ENCODE assay signal across 9 mouse cellular contexts in genomic region chr1:64717504-64717903, GRCm38 (mm10). TPM values are rescaled to one million over a fixed set of nuclear protein-coding genes. Genes with fewer than 3 reads are reported as not detected.
DNase-seq lines count a peak whose midpoint lies in the region; ATAC-seq and TF ChIP-seq lines count a peak whose summit lies in the region.
"Had no signal": no experiment of that assay in that cellular context is flagged by ENCODE, and none has a peak within 500 bp of the region (broad histone marks: within the 10 kb centered on the region; RNA-seq: fewer than 3 reads in every experiment).

No protein-coding gene starts in this region.

- no peak overlapping the region for H3K4me2 ChIP-seq in kidney, embryonic 16.5 days (replicated peaks; ENCODE audit: low read depth, low read length)
- no peak overlapping the region for H3K4me2 ChIP-seq in lung, postnatal 0 days (replicated peaks; ENCODE audit: low read depth, low read length)
- H3K4me2 ChIP-seq: heart, embryonic 15.5 days had no signal

- no peak overlapping the region for H3K4me3 ChIP-seq in kidney, embryonic 16.5 days (ENCODE audit: low read length)
- H3K4me3 ChIP-seq in lung, postnatal 0 days (ENCODE audit: low read depth, low read length): no peak overlapping the region
- H3K4me3 ChIP-seq: heart, embryonic 15.5 days had no signal

- no peak for TF ChIP-seq EP300 in lung, postnatal 0 days (IDR thresholded peaks at IDR 0.05)

- no peaks in the 10 kb centered on the region for H3K9me3 ChIP-seq in kidney, embryonic 16.5 days (ENCODE audit: low read length)
- no peaks in the 10 kb centered on the region for H3K9me3 ChIP-seq in lung, postnatal 0 days (ENCODE audit: low read length)
- H3K9me3 ChIP-seq: heart, embryonic 15.5 days had no signal

- no peak overlapping the region for H3K9ac ChIP-seq in kidney, embryonic 16.5 days (replicated peaks; ENCODE audit: low read length)
- no peak overlapping the region for H3K9ac ChIP-seq in lung, postnatal 0 days (replicated peaks; ENCODE audit: low read depth)
- H3K9ac ChIP-seq: heart, embryonic 15.5 days had no signal

- no peak overlapping the region for H3K27ac ChIP-seq in kidney, embryonic 16.5 days (ENCODE audit: low read length)
- no peak overlapping the region for H3K27ac ChIP-seq in lung, postnatal 0 days (ENCODE audit: low read length)

- H3K36me3 ChIP-seq in kidney, embryonic 16.5 days (ENCODE audit: insufficient read depth, low read length): peaks cover 20% of the 10 kb centered on the region; the same call in 1 of the 2 replicates
- H3K36me3 ChIP-seq in lung, postnatal 0 days (ENCODE audit: insufficient read depth, low read length): peaks cover 8% of the 10 kb centered on the region; the same call in 1 of the 2 replicates

- peak; percentile 78 for TF ChIP-seq CTCF in lung, postnatal 0 days (IDR thresholded peaks at IDR 0.05)

- ATAC-seq in kidney, embryonic 16.5 days (ENCODE audit: low FRiP score, low TSS enrichment): peak; percentile 86
- peak; percentile 76 for ATAC-seq in lung, postnatal 0 days

- peak; percentile 48 for DNase-seq in embryo, embryonic 10 days (ENCODE audit: low spot score)
- DNase-seq in embryo, embryonic 9.5 days (ENCODE audit: extremely low spot score): no peak
- peak; percentile 58 for DNase-seq in ES-CJ7 (ENCODE audit: low read depth, low spot score)
- peak; percentile 64 for DNase-seq in cerebellum, adult 9-10 months
- peak; percentile 57 for DNase-seq in heart, adult 8-10 months (ENCODE audit: low spot score)
- DNase-seq in lung, postnatal 0 days (ENCODE audit: low spot score): peak; percentile 61
- DNase-seq in spleen, postnatal 14 days (ENCODE audit: low spot score in 2 of 2): peak; percentile 16 to 30

- no peaks in the 10 kb centered on the region for H3K4me1 ChIP-seq in kidney, embryonic 16.5 days (ENCODE audit: insufficient read depth, low read length)
- H3K4me1 ChIP-seq in lung, postnatal 0 days (ENCODE audit: insufficient read depth, low read depth, low read length): no peaks in the 10 kb centered on the region

- no peaks in the 10 kb centered on the region for H3K27me3 ChIP-seq in kidney, embryonic 16.5 days (ENCODE audit: insufficient read depth, low read length)
- no peaks in the 10 kb centered on the region for H3K27me3 ChIP-seq in lung, postnatal 0 days (replicated peaks; ENCODE audit: insufficient read depth, low read length)
- H3K27me3 ChIP-seq: heart, embryonic 15.5 days had no signal

RNA-seq across cellular contexts. Expression of gene Fzd5, which starts 20.0 kb away (rescaled TPM):
- 1 to 10 TPM; 3.9 to 4.4 (median 4.3) TPM for total RNA-seq in heart, adult 8-10 months (2022)
- polyA plus RNA-seq in kidney, embryonic 16.5 days (2015; fragmentation: Nextera tagmentation; extraction: Ambion mirVana): 2.1 and 2.4 TPM in 2 replicates
- polyA plus RNA-seq in lung, postnatal 0 days (2015; fragmentation: Nextera tagmentation; extraction: Ambion mirVana): 3.1 and 3.5 TPM in 2 replicates

RNA-seq across cellular contexts. Expression of gene Ccnyl1, which starts 27.2 kb away (rescaled TPM):
- total RNA-seq in heart, adult 8-10 months (2022): 10 to 100 TPM; 10.3 to 16.9 (median 12.9) TPM
- polyA plus RNA-seq in kidney, embryonic 16.5 days (2015; fragmentation: Nextera tagmentation; extraction: Ambion mirVana): 4.1 and 5.0 TPM in 2 replicates
- 3.9 and 4.5 TPM in 2 replicates for polyA plus RNA-seq in lung, postnatal 0 days (2015; fragmentation: Nextera tagmentation; extraction: Ambion mirVana)
